Mouse (Mus musculus) midbrain, embryonic 14.5 days (tissue): Measurements from ENCODE around the gene Gm11084. TPM values are rescaled to one million over a fixed set of nuclear protein-coding genes. Genes with fewer than 3 reads are reported as not detected.

ENCODE experiments used
- ATAC-seq: fragments of 200-750 bp; cut with Nextera tagmentation; 2 replicates; pipeline ENCODE4 v1.8.0; 2017; ENCODE audit warnings: moderate number of reproducible peaks, moderate library complexity; ENCODE audit not compliant: low FRiP score, low TSS enrichment
- DNase-seq: peaks from one replicate; pipeline ENCODE4 v3.0.0-alpha.2; 2015
- H3K27ac ChIP-seq: fragments of 300-500 bp; sonication (generic); replicated peaks from 2 replicates; pipeline ENCODE4 v1.5.1; 2014; ENCODE audit warnings: mild to moderate bottlenecking, low read depth, low read length, moderate library complexity
- H3K27me3 ChIP-seq: fragments of 300-500 bp; sonication (generic); 2 replicates; pipeline ENCODE4 v1.6.1; 2014; ENCODE audit warnings: low read length, control low read depth, mixed read lengths; ENCODE audit not compliant: control insufficient read depth, insufficient read depth
- H3K36me3 ChIP-seq: fragments of 300-500 bp; sonication (generic); 2 replicates; pipeline ENCODE4 v1.6.1; 2014; ENCODE audit warnings: low read length, control low read depth; ENCODE audit not compliant: control insufficient read depth, insufficient read depth
- H3K4me1 ChIP-seq: fragments of 300-500 bp; sonication (generic); 2 replicates; pipeline ENCODE4 v1.6.1; 2014; ENCODE audit warnings: mild to moderate bottlenecking, antibody characterized with exemption, low read length, control low read depth; ENCODE audit not compliant: control insufficient read depth, insufficient read depth
- H3K4me2 ChIP-seq: fragments of 300-500 bp; sonication (generic); 2 replicates; pipeline ENCODE4 v1.6.1; 2014; ENCODE audit warnings: mild to moderate bottlenecking, low read length, moderate library complexity
- H3K4me3 ChIP-seq: fragments of 300-500 bp; sonication (generic); replicated peaks from 2 replicates; pipeline ENCODE4 v1.5.1; 2014; ENCODE audit warnings: low read depth, low read length
- H3K9ac ChIP-seq: fragments of 300-500 bp; sonication (generic); replicated peaks from 2 replicates; pipeline ENCODE4 v1.6.1; 2014; ENCODE audit warnings: mild to moderate bottlenecking, low read length, moderate library complexity
- H3K9me3 ChIP-seq: fragments of 300-500 bp; sonication (generic); 2 replicates; pipeline ENCODE4 v1.6.1; 2016; ENCODE audit warnings: low read length, control low read depth, mixed read lengths; ENCODE audit not compliant: control insufficient read depth
- WGBS: fragments of 180-500 bp; shearing (Covaris S2); extraction: QIAGEN DNeasy Blood & Tissue Kit; methylation state at CpG from one replicate; pipeline ENCODE4 v1.1.7; 2014; 5-methylcytosine and 5-hydroxymethylcytosine counted together
- polyA plus RNA-seq: library from polyadenylated mRNA; unstranded; fragments of >200 nt; fragmentation: Nextera tagmentation; extraction: Ambion mirVana; gene quantifications from 2 replicates; pipeline ENCODE4 v1.2.1, GENCODE M21; 2014

Gm11084 gene
- polyA plus RNA-seq, 1 experiment from 2014 or later, result not detected

DNA sequence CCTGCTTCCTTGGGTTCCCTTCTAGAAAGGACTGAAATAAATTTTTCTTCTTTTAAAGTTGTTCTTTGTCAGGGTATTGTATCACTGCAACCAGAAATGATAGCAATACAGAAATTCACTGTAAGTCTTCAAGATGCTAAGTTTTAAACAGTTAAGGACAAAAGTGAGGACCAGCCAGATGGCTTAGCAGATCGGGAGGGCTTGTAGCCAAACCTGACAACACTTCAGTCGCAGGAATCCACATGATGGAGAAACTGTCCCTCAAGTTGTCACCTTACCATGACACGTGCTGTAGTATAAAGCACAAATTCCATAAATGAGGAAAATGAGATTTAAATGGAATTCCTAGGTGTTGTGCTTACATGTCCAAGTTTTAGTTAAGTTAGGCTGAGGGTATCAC, 3.3 kb downstream of the Gm11084 start:
- Histone ChIP-seq H3K9me3 (no peaks in the 10 kb centered on the region), H3K4me3 (no peak overlapping the region), H3K27me3 (no peaks in the 10 kb centered on the region), H3K9ac (no peak overlapping the region), H3K36me3 (no peaks in the 10 kb centered on the region), H3K27ac (no peak overlapping the region), H3K4me1 (0 out of 2 replicates have a peak, but pooled peaks cover 4% of the 10 kb centered on the region), H3K4me2 (no peak overlapping the region)
- DNase-seq (no peak), ATAC-seq (no peak)
- 94% methylated on average over 3 of the region's 3 CpGs for WGBS

DNA sequence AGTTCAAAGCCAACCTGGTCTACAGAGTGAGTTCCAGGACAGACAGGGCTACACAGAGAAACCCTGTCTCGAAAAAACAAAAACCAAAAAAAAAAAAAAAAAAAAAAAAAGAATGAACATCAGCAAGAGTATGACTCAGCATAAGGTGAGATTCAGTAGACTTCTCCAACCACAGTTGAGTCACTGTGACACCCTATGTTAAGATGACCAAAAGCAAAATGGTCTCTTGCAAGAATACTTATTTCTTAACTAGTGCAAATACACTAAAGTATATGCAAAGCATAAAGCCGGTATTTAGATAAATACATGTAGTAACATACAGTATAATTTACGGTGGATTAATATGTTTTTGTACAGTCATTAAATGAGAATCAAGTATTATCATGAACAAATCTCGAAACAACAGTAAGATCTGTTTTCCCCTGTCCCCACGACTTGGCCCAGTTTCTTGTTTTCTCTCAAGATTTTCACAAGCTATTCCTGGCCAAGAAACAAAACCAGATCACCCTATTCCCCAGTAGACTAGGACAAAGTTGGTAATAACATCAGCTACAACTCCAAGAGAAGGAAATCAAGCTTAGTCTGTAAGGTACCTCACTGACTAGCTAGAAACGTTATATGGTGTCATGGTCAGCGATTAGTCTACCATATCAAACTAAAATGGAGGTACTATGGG, 4.3 kb downstream of the Gm11084 start:
- Histone ChIP-seq H3K36me3 (no peaks in the 10 kb centered on the region), H3K4me2 (no peak overlapping the region), H3K27me3 (no peaks in the 10 kb centered on the region), H3K4me1 (peaks cover 9% of the 10 kb centered on the region), H3K27ac (no peak overlapping the region), H3K9me3 (no peaks in the 10 kb centered on the region), H3K4me3 (no peak overlapping the region), H3K9ac (no peak overlapping the region)
- DNase-seq (no peak), ATAC-seq (no peak)
- 96% methylated on average over 7 of the region's 7 CpGs for WGBS

DNA sequence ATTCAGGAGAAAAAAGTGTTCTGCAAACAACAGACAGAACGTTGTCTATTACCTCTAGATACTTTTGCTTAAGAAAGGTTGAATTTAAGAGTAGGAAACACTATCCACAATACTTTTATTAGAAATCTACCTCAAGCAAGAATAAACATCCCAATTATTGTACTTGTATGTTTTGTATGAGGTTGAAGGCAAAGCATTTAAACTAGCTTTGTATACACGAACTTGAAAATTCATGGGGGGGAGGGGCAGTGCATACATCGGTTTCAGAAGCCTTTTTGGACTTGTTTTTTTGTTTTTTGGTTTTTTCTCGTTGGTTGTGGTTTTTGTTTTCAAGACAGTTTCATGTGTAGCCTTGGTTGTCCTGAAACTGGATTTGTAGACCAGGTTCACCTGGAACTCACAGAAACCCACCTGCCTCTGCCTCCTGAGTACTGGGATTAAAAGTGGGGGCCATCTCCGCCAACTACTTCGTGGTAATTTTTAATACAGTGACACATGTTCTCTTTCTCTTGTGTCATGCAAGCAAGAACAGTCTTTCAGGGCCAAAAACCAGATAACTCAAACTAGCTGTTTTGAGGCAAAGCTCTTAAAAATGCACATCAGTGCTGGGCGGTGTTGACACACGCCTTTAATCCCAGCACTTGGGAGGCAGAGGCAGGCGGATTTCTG, 4.9 kb downstream of the Gm11084 start:
- Histone ChIP-seq H3K4me2 (peak overlapping the region; percentile 62), H3K36me3 (no peaks in the 10 kb centered on the region), H3K27ac (peak overlapping the region; percentile 100; the same call in 1 of the 2 replicates), H3K27me3 (no peaks in the 10 kb centered on the region), H3K9me3 (no peaks in the 10 kb centered on the region), H3K4me1 (peaks cover 15% of the 10 kb centered on the region), H3K4me3 (peak overlapping the region; percentile 100), H3K9ac (peak overlapping the region; percentile 100; the same call in 1 of the 2 replicates)
- DNase-seq (no peak), ATAC-seq (no peak)
- WGBS, result 73% methylated on average over 9 of the region's 9 CpGs

DNA sequence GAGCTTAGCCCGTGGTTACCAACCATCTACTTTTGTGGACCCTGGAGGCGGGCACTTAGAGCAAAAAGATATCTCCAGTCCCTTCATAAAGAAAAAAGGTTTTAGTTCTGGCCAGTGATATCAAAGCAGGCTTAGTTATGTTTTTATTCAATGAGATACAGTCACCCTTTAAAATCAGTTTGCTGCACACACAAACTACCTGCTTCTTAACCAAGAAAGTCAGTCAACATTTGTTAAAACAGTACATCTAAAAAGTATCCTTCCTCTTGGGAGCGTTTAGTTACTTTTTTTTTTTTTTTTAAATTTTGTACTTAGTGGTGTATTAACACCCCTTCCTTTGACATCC, 5.5 kb downstream of the Gm11084 start:
- 15% methylated on average over 3 of the region's 3 CpGs for whole genome bisulfite sequencing

DNA sequence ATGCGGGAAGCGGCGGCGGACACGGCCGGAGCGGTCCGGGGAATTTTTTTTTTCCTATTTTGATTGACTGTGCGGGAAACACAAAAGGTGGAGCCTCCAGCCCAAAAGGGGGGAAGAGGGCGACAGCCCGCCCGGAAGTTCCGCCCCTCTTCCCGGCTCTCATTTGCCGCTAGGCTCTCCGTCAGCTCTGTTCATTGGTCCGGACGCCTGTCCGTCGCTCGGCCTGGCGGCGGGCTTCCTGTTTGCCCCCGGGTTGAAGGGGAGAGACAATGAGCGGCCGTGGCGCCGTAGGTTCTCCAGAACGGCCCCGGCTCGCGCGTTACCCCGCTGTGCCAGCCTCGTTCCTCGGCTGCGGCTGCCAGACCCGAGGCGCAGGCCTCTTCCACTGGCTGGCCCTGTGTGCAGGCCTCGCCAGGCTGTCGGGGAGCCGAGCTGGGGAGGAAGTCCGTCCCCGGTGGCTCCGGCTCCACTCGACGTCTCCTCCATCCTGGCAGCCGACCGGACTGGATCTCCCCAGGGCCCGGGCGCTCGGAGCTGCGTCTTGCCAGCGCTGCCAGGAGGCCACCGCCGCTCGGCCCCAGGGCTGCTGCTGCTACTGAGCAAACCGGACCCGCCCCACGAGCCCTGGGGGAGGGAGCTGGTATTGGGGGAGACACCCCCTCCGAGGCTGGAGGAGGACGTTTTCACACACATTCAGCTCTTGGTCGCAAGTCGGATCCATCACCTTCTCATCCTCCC, 6.0 kb downstream of the Gm11084 start, which contains the start of gene Sp3:
TSS of gene Sp3 (minus strand) at position 110 of the 738 bp plus-strand sequence.
- DNase-seq, result peak; percentile 98
- no peaks in the 10 kb centered on the region for H3K27me3 ChIP-seq
- peaks cover 5% of the 10 kb centered on the region; the same call in 1 of the 2 replicates for H3K36me3 ChIP-seq
- H3K4me3 ChIP-seq, result peak within 1 kb of the TSS; percentile 100
- WGBS, result under 1% methylated on average over 64 of the region's 64 CpGs
- peak within 1 kb of the TSS; percentile 100 for H3K27ac ChIP-seq
- peaks cover 25% of the 10 kb centered on the region for H3K4me1 ChIP-seq
- peak; percentile 91 for ATAC-seq
- no peaks in the 10 kb centered on the region for H3K9me3 ChIP-seq
- H3K4me2 ChIP-seq, result peak within 1 kb of the TSS; percentile 62
- H3K9ac ChIP-seq, result peak within 1 kb of the TSS; percentile 100

More for the DNA sequence above, 5.5 kb downstream of the Gm11084 start:
- Histone ChIP-seq H3K9ac (peak overlapping the region; percentile 100), H3K9me3 (no peaks in the 10 kb centered on the region), H3K27ac (peak overlapping the region; percentile 100), H3K4me2 (peak overlapping the region; percentile 62), H3K4me3 (peak overlapping the region; percentile 100), H3K4me1 (peaks cover 20% of the 10 kb centered on the region), H3K27me3 (no peaks in the 10 kb centered on the region), H3K36me3 (peaks cover under 1% of the 10 kb centered on the region; the same call in 1 of the 2 replicates)
- ATAC-seq (no peak), DNase-seq (no peak)

DNA sequence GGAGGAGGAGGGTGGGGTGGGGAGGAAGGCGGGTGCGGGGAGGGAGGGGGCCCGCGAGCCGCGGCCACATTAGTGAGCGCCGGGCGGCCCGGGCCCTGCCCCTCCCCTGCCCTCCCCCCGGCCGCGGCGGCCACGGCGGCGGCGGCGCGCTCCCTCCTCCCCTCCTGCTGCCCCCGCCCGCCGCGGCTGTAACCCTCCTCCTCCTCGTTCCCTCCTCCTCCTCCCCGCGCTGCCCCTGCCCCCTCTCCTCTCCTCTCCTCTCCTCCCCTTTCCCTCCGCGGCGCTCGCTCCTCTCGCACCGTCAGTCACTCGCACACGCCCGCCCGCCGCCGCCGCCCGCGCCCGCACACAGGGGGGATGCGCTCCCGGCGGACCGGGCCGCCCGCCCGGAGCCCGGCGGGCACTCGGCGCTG, 6.9 kb downstream of the Gm11084 start:
- Histone ChIP-seq H3K4me3 (peak overlapping the region; percentile 100), H3K27me3 (no peaks in the 10 kb centered on the region), H3K4me2 (peak overlapping the region; percentile 62), H3K27ac (peak overlapping the region; percentile 100), H3K9ac (peak overlapping the region; percentile 100), H3K4me1 (peaks cover 27% of the 10 kb centered on the region), H3K36me3 (peaks cover 5% of the 10 kb centered on the region; the same call in 1 of the 2 replicates), H3K9me3 (no peaks in the 10 kb centered on the region)
- under 1% methylated on average over 28 of the region's 54 CpGs for WGBS
- DNase-seq (peak; percentile 90), ATAC-seq (peak; percentile 68)

DNA sequence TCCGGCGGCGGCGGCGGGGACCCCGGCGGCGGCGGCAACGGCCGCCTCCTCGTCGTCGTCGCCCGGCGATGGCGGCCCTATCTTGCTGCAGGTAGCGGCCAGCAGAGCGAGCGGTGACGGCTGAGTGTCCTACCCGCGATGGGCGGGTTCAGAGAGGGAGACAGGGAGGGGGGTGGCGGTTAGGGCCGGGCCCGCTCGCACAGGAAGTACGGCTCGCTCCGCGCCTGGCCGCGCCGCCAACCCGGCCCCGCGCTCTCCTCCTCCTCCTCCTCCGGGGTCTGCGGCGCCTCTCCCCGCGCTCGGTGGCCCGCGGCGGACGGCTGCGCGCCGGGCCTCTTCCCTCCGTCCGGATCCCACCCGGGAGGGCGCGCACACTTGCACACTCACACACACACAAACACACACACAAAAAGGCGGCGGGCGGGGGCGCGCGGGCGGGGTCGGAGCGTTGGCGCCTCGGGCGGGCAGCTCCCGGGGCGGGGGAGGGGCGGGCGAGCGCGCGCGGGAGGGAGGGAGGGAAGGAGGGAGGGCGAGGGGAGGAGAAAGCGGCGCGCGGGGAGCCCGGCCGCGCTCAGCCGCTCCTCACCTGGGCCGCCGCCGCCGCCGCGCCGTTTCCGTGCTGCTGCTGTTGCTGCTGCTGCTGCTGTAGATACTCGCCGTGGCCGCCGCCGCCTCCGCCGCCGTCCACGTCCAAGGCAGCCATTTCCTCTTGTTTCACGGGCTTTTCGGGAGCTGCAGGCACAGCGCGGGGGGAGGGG, 7.4 kb downstream of the Gm11084 start:
- DNase-seq (peak; percentile 93), ATAC-seq (peak; percentile 71)
- peak overlapping the region; percentile 57 for H3K4me2 ChIP-seq
- H3K27ac ChIP-seq, result peak overlapping the region; percentile 100
- peak overlapping the region; percentile 100 for H3K4me3 ChIP-seq
- peak overlapping the region; percentile 100 for H3K9ac ChIP-seq
- H3K4me1 ChIP-seq, result peaks cover 27% of the 10 kb centered on the region
- H3K9me3 ChIP-seq, result no peaks in the 10 kb centered on the region
- H3K36me3 ChIP-seq, result peaks cover 5% of the 10 kb centered on the region; the same call in 1 of the 2 replicates
- no peaks in the 10 kb centered on the region for H3K27me3 ChIP-seq
- 1% methylated on average over 73 of the region's 107 CpGs for WGBS

DNA sequence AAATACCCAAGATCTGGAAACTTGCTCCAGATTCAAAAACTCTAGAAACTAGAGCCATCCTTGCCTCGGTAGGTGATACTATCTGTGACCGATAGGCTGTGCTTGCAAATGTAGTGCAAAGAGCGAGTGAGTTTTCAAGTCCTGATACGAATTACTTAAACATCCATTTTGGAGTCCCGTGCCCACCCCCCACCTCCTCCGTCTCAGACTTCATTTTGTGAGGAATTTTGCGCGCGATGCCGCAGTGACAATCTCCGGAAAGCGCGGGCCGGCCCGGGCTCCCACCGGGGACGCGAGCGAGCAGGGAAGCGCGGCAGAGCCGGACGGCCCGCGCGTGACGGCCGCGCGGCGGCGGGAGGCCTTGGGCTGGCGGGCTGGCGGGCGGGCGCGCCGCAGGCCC, 8.0 kb downstream of the Gm11084 start:
- H3K4me2 ChIP-seq, result peak overlapping the region; percentile 57
- under 1% methylated on average over 38 of the region's 38 CpGs for WGBS
- H3K4me1 ChIP-seq, result peaks cover 31% of the 10 kb centered on the region
- peak overlapping the region; percentile 100 for H3K4me3 ChIP-seq
- H3K9ac ChIP-seq, result peak overlapping the region; percentile 100
- peak overlapping the region; percentile 100 for H3K27ac ChIP-seq
- peak; percentile 1; the same call in 1 of the 2 replicates for ATAC-seq
- peaks cover 5% of the 10 kb centered on the region; the same call in 1 of the 2 replicates for H3K36me3 ChIP-seq
- H3K9me3 ChIP-seq, result no peaks in the 10 kb centered on the region
- DNase-seq, result peak; percentile 79
- no peaks in the 10 kb centered on the region for H3K27me3 ChIP-seq
